Mouse (Mus musculus) neural tube, embryonic 13.5 days (tissue): Measurements from ENCODE around the gene Gcgr. TPM values are rescaled to one million over a fixed set of nuclear protein-coding genes. Genes with fewer than 3 reads are reported as not detected.

Experiments used
- ATAC-seq: fragments of 200-750 bp; cut with Nextera tagmentation; 2 replicates; pipeline ENCODE4 v1.8.0; 2017; ENCODE audit warnings: low read depth, mild to moderate bottlenecking, moderate TSS enrichment, moderate library complexity
- H3K27ac ChIP-seq: fragments of 300-500 bp; sonication (generic); replicated peaks from 2 replicates; pipeline ENCODE4 v1.5.1; 2015; ENCODE audit warnings: moderate library complexity, mild to moderate bottlenecking, inconsistent platforms
- H3K27me3 ChIP-seq: fragments of 300-500 bp; sonication (generic); 2 replicates; pipeline ENCODE4 v1.6.1; 2015; ENCODE audit warnings: mild to moderate bottlenecking, inconsistent platforms
- H3K36me3 ChIP-seq: fragments of 300-500 bp; sonication (generic); 2 replicates; pipeline ENCODE4 v1.6.1; 2015; ENCODE audit warnings: mild to moderate bottlenecking, inconsistent platforms
- H3K4me1 ChIP-seq: fragments of 300-500 bp; sonication (generic); replicated peaks from 2 replicates; pipeline ENCODE4 v1.6.1; 2015; ENCODE audit warnings: inconsistent platforms
- H3K4me2 ChIP-seq: fragments of 300-500 bp; sonication (generic); 2 replicates; pipeline ENCODE4 v1.6.1; 2015; ENCODE audit warnings: inconsistent platforms, mild to moderate bottlenecking, moderate library complexity
- H3K4me3 ChIP-seq: fragments of 300-500 bp; sonication (generic); 2 replicates; pipeline ENCODE4 v1.5.1; 2015; ENCODE audit warnings: mild to moderate bottlenecking, inconsistent platforms
- H3K9ac ChIP-seq: fragments of 300-500 bp; sonication (generic); 2 replicates; pipeline ENCODE4 v1.6.1; 2015; ENCODE audit warnings: moderate library complexity, mild to moderate bottlenecking, inconsistent platforms
- H3K9me3 ChIP-seq: fragments of 300-500 bp; sonication (generic); 2 replicates; pipeline ENCODE4 v1.6.1; 2016; ENCODE audit warnings: inconsistent platforms
- WGBS: fragments of 180-500 bp; shearing (Covaris S2); methylation state at CpG from one replicate; pipeline ENCODE4 v1.1.7; 2015; 5-methylcytosine and 5-hydroxymethylcytosine counted together
- polyA plus RNA-seq: library from polyadenylated mRNA; unstranded; fragments of >200 nt; fragmentation: Nextera tagmentation; extraction: Ambion mirVana; gene quantifications from 2 replicates; pipeline ENCODE4 v1.2.1, GENCODE M21; 2015

The Gcgr gene
- polyA plus RNA-seq, 1 experiment from 2014 or later: 0.20 TPM

- no peaks in the 10 kb centered on the region for H3K27me3 ChIP-seq
- H3K9ac ChIP-seq: peak overlapping the region; percentile 84
- H3K4me1 ChIP-seq: peaks cover 39% of the 10 kb centered on the region
- H3K4me3 ChIP-seq: peak overlapping the region; percentile 88
- H3K4me2 ChIP-seq: peak overlapping the region; percentile 87
- H3K27ac ChIP-seq: peak overlapping the region; percentile 83
- 59% methylated on average over 3 of the region's 3 CpGs for WGBS
- ATAC-seq: no peak
- no peaks in the 10 kb centered on the region for H3K9me3 ChIP-seq
- H3K36me3 ChIP-seq: peaks cover 47% of the 10 kb centered on the region
Observed at GRCm38 (mm10) chr11:120493351-120493750, 37.1 kb upstream of the Gcgr start.

- Histone ChIP-seq H3K36me3 (peaks cover 47% of the 10 kb centered on the region), H3K27ac (no peak overlapping the region), H3K9me3 (no peaks in the 10 kb centered on the region), H3K4me3 (no peak overlapping the region), H3K27me3 (no peaks in the 10 kb centered on the region), H3K9ac (peak overlapping the region; percentile 84; the same call in 1 of the 2 replicates), H3K4me1 (peaks cover 39% of the 10 kb centered on the region), H3K4me2 (peak overlapping the region; percentile 87)
- ATAC-seq: no peak
- 84% methylated on average over 3 of the region's 3 CpGs for WGBS
Observed at GRCm38 (mm10) chr11:120493911-120494310, 36.6 kb upstream of the Gcgr start.

- no peak overlapping the region for H3K4me3 ChIP-seq
- H3K36me3 ChIP-seq: peaks cover 47% of the 10 kb centered on the region
- H3K4me1 ChIP-seq: peaks cover 16% of the 10 kb centered on the region
- no peaks in the 10 kb centered on the region for H3K27me3 ChIP-seq
- no peak overlapping the region for H3K9ac ChIP-seq
- ATAC-seq: no peak
- no peaks in the 10 kb centered on the region for H3K9me3 ChIP-seq
- no peak overlapping the region for H3K4me2 ChIP-seq
- 94% methylated on average over 3 of the region's 3 CpGs for WGBS
- H3K27ac ChIP-seq: no peak overlapping the region
Observed at GRCm38 (mm10) chr11:120497436-120497835, 33.1 kb upstream of the Gcgr start.

- no peak overlapping the region for H3K4me2 ChIP-seq
- ATAC-seq: no peak
- H3K9ac ChIP-seq: no peak overlapping the region
- H3K9me3 ChIP-seq: no peaks in the 10 kb centered on the region
- no peaks in the 10 kb centered on the region for H3K27me3 ChIP-seq
- no peak overlapping the region for H3K4me3 ChIP-seq
- no peak overlapping the region for H3K27ac ChIP-seq
- peaks cover 47% of the 10 kb centered on the region for H3K36me3 ChIP-seq
- peaks cover 8% of the 10 kb centered on the region for H3K4me1 ChIP-seq
- 90% methylated on average over 12 of the region's 12 CpGs for WGBS
Observed at GRCm38 (mm10) chr11:120498226-120498625, 32.3 kb upstream of the Gcgr start.

GRCm38 (mm10) chr11:120498891-120499290 lies 31.6 kb upstream of the Gcgr start:
- no peak for ATAC-seq
- WGBS: 92% methylated on average over 5 of the region's 5 CpGs
- H3K27ac ChIP-seq: no peak overlapping the region
- H3K4me3 ChIP-seq: no peak overlapping the region
- H3K4me1 ChIP-seq: peaks cover 1% of the 10 kb centered on the region
- no peaks in the 10 kb centered on the region for H3K9me3 ChIP-seq
- H3K27me3 ChIP-seq: no peaks in the 10 kb centered on the region
- no peak overlapping the region for H3K4me2 ChIP-seq
- peaks cover 47% of the 10 kb centered on the region for H3K36me3 ChIP-seq
- no peak overlapping the region for H3K9ac ChIP-seq

- Histone ChIP-seq H3K4me3 (no peak overlapping the region), H3K9ac (no peak overlapping the region), H3K4me2 (no peak overlapping the region), H3K4me1 (no peaks in the 10 kb centered on the region), H3K36me3 (peaks cover 40% of the 10 kb centered on the region), H3K9me3 (no peaks in the 10 kb centered on the region), H3K27ac (no peak overlapping the region), H3K27me3 (no peaks in the 10 kb centered on the region)
- 84% methylated on average over 6 of the region's 6 CpGs for WGBS
- no peak for ATAC-seq
Observed at GRCm38 (mm10) chr11:120499894-120500293, 30.6 kb upstream of the Gcgr start.

GRCm38 (mm10) chr11:120500357-120500756 lies 30.1 kb upstream of the Gcgr start:
- 32% methylated on average over 3 of the region's 3 CpGs for WGBS

GRCm38 (mm10) chr11:120501018-120501417 lies 29.5 kb upstream of the Gcgr start:
- Histone ChIP-seq H3K9me3 (no peaks in the 10 kb centered on the region), H3K36me3 (peaks cover 29% of the 10 kb centered on the region), H3K9ac (no peak overlapping the region), H3K4me2 (no peak overlapping the region), H3K27me3 (no peaks in the 10 kb centered on the region), H3K27ac (no peak overlapping the region), H3K4me1 (no peaks in the 10 kb centered on the region), H3K4me3 (no peak overlapping the region)
- ATAC-seq: no peak
- 65% methylated on average over 6 of the region's 6 CpGs for WGBS

More at GRCm38 (mm10) chr11:120500357-120500756, 30.1 kb upstream of the Gcgr start:
- Histone ChIP-seq H3K9ac (no peak overlapping the region), H3K9me3 (no peaks in the 10 kb centered on the region), H3K4me3 (no peak overlapping the region), H3K4me2 (no peak overlapping the region), H3K27me3 (no peaks in the 10 kb centered on the region), H3K27ac (no peak overlapping the region), H3K4me1 (no peaks in the 10 kb centered on the region), H3K36me3 (peaks cover 35% of the 10 kb centered on the region)
- no peak for ATAC-seq

GRCm38 (mm10) chr11:120501701-120502100 lies 28.8 kb upstream of the Gcgr start:
- Histone ChIP-seq H3K9me3 (no peaks in the 10 kb centered on the region), H3K4me2 (no peak overlapping the region), H3K9ac (no peak overlapping the region), H3K4me3 (no peak overlapping the region), H3K4me1 (no peaks in the 10 kb centered on the region), H3K27ac (no peak overlapping the region), H3K36me3 (peaks cover 22% of the 10 kb centered on the region), H3K27me3 (no peaks in the 10 kb centered on the region)
- WGBS: 89% methylated on average over 4 of the region's 4 CpGs
- no peak for ATAC-seq

GRCm38 (mm10) chr11:120505661-120506060 lies 24.8 kb upstream of the Gcgr start:
- WGBS: 95% methylated on average over 3 of the region's 3 CpGs
- no peak overlapping the region for H3K27ac ChIP-seq
- peaks cover 6% of the 10 kb centered on the region for H3K4me1 ChIP-seq
- ATAC-seq: no peak
- no peaks in the 10 kb centered on the region for H3K9me3 ChIP-seq
- no peaks in the 10 kb centered on the region for H3K27me3 ChIP-seq
- no peaks in the 10 kb centered on the region for H3K36me3 ChIP-seq
- H3K9ac ChIP-seq: no peak overlapping the region
- no peak overlapping the region for H3K4me2 ChIP-seq
- no peak overlapping the region for H3K4me3 ChIP-seq

- no peaks in the 10 kb centered on the region for H3K9me3 ChIP-seq
- no peaks in the 10 kb centered on the region for H3K36me3 ChIP-seq
- H3K4me3 ChIP-seq: no peak overlapping the region
- no peak for ATAC-seq
- H3K4me2 ChIP-seq: no peak overlapping the region
- H3K27me3 ChIP-seq: no peaks in the 10 kb centered on the region
- H3K27ac ChIP-seq: no peak overlapping the region
- H3K9ac ChIP-seq: no peak overlapping the region
- peaks cover 8% of the 10 kb centered on the region for H3K4me1 ChIP-seq
- WGBS: 48% methylated on average over 4 of the region's 4 CpGs
Observed at GRCm38 (mm10) chr11:120506899-120507298, 23.6 kb upstream of the Gcgr start.

- Histone ChIP-seq H3K36me3 (no peaks in the 10 kb centered on the region), H3K27ac (no peak overlapping the region), H3K9me3 (no peaks in the 10 kb centered on the region), H3K27me3 (no peaks in the 10 kb centered on the region), H3K9ac (no peak overlapping the region), H3K4me2 (no peak overlapping the region), H3K4me1 (peaks cover 8% of the 10 kb centered on the region), H3K4me3 (no peak overlapping the region)
- ATAC-seq: no peak
- WGBS: 77% methylated on average over 13 of the region's 13 CpGs
Observed at GRCm38 (mm10) chr11:120507611-120508289, 22.7 kb upstream of the Gcgr start.

GRCm38 (mm10) chr11:120508290-120508870 lies 22.1 kb upstream of the Gcgr start:
- Histone ChIP-seq H3K36me3 (no peaks in the 10 kb centered on the region), H3K4me2 (no peak overlapping the region), H3K9ac (no peak overlapping the region), H3K9me3 (no peaks in the 10 kb centered on the region), H3K27me3 (no peaks in the 10 kb centered on the region), H3K4me3 (no peak overlapping the region), H3K4me1 (peaks cover 8% of the 10 kb centered on the region), H3K27ac (no peak overlapping the region)
- WGBS: 84% methylated on average over 9 of the region's 9 CpGs
- ATAC-seq: no peak
